Mouse (Mus musculus): Measurements from ENCODE around the gene Inpp4a.

The Inpp4a gene

DNA sequence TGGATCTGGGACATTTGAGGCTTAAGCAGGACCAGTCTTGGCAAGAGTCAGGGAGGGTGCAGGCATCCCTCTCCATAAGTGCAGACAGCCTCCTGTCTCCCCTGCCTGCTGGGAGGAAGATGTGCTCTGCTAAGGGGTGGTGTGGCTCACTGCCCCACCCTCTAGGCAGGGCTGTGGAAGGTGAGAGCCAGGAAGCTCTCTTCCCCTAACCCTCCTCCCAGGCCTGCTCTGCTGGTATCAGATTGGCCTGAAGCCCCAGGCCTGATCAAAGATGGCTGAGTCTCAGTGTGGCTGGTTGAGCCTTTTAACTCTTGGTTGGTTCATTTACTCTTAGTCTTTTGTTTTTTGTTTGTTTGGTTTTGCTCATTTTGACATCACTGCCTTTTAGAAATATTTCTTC lies 110.0 kb downstream of the Inpp4a start:
- no peak for DNase-seq (ENCODE audit: low read depth)

DNA sequence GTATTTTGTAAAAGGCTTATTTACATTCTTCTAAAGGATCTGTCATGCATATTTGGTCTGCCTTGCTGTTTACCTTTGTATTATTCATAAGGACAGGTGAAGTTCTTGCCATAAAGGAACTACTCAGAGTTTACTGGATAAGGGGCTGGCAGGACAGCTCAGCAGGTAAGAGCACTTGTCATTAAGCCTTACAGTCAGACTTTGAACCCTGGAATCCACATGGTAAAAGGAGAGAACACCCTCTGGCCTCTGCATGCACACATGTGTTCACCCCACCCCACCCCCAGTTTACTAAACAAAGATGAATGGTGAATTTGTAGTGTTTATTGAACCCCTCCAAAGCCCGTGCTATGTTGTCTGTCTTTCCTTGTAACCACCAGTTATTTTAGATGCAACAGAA lies 115.7 kb downstream of the Inpp4a start:
- no peak for DNase-seq (ENCODE audit: low read depth)

DNA sequence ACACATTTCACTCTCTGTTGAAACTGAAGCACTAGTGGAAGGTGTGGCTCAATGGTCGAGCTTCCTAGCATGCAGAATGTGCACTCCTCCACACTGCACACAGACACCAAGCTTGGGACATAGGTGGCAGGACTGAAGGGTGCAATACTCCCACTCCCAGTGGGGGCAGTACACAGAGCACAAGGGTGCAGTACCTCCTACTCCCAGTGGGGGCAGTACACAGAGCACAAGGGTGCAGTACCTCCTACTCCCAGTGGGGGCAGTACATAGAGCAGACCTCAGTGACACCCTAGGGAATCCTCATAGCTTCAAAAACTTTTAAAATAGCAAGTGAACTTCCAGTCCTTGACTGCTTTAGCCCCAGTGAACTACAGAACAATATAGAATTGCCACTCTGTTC lies 119.8 kb downstream of the Inpp4a start:
- DNase-seq (ENCODE audit: low read depth): no peak

DNA sequence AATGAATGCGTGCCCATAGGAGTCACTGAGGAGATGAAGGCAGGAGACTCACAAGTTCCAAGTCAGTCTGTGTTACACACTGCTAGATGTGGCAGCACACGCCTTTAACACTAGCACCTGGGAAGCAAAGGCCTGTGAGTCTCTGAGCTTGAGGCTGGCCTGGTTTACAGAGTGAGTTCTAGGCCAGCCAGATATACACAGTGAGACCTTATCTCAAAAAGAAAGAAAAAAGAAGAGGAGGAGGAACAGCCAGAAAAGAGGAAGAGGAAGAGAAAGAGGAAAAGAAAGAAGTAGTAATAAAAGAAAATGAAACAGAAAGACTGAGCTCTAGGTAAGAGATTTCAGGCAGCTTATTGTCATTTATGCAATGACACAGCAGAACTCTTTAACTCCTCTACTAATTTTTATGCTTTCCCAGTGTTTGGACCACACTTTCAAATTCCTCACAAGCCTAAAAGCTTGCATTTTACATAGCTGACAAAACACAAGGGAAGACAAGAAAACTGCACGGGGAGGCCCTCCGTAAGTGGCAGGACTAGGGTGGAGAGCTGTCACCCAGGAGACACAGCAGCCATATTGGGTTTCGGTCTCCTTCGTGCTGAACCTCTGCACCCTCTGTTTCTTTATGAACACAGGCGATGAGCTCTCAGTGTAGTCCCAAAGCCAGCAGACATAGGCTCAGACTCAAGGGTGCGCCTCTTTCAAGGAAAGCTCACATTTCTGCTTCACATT lies 127.6 kb downstream of the Inpp4a start:
- DNase-seq (ENCODE audit: low read depth): no peak

DNA sequence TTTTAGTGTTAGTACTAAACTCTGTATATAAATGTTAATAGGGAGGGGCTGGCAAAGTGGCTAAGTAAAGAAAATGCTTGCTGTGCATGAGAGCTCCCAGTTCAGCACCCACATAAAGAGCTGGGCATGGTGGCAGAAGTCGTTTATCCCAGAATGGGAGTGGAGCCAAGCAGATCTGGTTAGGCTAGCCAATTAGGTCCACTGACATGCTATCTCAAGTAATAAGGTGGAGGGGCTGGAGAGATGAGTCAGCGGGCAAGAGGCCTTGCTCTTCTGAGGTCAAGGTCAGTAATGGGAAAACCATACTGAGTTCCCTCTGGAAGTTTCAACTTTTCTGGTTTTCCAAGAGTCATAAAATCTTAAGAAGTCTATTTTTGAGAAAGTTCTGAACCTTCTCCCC lies 129.2 kb downstream of the Inpp4a start:
- no peak for DNase-seq (ENCODE audit: low read depth)

DNA sequence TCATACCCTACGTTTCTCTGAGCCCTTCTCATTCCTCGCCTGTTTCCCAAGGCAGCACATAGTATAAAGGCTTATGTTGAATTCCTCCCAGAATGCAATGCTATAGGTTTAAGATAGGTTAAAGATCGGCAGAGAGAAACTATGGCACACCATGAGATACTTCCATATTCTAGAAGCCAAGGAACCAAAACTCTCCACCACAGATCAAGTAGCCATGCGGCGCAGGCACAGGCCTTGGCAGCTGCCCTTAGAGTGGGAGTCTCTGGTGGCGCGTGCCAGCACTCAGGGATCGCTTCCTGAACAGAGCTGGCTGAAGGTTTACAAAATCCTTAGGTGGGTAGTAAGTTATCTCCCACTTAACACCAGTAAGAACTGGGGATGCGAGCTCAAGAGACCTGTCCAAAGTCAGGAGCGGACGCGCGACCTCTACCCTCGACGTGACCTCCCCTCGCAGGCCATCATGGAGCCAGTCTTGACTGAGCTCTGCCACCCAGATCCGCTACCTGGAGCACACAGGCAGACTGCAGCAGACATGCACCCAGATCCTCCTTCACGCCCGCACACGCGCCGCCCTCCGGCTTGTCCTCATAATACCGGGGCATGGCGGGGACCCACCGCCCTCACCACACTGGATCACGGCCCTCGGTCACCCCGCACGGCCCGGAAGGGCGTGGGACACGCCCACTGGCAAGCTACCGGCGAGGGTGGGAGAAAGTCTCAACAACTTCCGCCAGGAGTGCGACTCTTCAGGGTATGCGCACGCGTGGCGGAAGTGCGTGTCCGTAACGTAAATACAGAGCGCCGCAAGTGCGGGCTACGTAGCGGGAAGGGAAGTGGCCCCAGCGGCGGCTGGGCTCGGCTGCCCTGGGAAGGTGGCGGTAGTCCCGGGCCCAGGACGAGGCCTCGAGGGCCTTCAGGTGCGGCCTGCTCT lies 130.0 kb downstream of the Inpp4a start, which contains the start of the genes Coa5 and Unc50:
Gene Coa5 (minus strand): TSS at position 738 of the 931 bp plus-strand sequence.
Gene Unc50 (plus strand): TSS at position 774 of the 931 bp plus-strand sequence.
- DNase-seq (ENCODE audit: low read depth): peak; percentile 93

DNA sequence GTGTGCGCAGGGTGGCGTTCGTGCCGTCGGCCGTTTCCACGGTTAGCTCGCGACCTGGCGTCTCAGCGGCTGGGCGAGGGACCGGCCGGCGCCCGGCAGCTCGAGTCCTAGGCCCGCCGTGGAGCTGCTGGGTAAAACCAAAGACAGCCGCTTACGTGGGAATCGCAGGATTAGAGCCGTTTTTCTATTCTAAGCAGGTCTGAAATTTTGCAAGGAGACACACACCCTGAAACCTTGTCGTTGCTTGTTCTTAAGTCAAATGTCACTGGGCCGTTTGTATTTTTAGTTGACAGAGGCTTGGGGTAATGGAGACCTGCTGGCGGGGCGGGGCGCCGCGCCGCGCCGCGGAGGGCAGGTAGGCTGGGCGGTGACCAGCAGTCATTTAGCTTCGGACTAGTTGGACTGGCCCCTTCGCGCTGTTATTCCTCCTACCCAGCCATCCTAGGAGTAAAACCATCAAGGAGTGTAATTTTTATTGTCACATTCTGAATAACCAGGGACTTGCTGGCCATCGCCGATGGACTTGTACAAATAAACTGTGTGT lies 130.7 kb downstream of the Inpp4a start:
- no peak for DNase-seq (ENCODE audit: low read depth)

DNA sequence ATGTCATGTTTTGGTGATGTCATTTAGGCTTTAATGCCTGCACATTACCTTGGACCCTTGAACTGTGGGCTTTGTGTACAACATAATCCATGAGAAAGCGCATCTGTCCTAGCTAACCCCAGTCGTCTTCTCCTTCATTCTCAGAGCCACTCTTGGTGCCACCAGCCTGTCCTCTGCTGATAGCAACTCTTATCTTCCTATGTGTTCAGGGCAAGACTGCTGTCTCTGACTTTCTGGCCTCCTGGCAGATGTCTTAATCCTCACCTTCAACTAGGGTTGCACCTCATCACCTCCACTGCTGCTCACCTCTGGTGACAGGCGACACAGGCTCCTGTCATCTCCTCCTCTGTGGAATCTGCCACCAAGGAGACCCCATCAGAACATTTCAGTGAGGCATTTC lies 136.8 kb downstream of the Inpp4a start:
- no peak for DNase-seq (ENCODE audit: low read depth)

DNA sequence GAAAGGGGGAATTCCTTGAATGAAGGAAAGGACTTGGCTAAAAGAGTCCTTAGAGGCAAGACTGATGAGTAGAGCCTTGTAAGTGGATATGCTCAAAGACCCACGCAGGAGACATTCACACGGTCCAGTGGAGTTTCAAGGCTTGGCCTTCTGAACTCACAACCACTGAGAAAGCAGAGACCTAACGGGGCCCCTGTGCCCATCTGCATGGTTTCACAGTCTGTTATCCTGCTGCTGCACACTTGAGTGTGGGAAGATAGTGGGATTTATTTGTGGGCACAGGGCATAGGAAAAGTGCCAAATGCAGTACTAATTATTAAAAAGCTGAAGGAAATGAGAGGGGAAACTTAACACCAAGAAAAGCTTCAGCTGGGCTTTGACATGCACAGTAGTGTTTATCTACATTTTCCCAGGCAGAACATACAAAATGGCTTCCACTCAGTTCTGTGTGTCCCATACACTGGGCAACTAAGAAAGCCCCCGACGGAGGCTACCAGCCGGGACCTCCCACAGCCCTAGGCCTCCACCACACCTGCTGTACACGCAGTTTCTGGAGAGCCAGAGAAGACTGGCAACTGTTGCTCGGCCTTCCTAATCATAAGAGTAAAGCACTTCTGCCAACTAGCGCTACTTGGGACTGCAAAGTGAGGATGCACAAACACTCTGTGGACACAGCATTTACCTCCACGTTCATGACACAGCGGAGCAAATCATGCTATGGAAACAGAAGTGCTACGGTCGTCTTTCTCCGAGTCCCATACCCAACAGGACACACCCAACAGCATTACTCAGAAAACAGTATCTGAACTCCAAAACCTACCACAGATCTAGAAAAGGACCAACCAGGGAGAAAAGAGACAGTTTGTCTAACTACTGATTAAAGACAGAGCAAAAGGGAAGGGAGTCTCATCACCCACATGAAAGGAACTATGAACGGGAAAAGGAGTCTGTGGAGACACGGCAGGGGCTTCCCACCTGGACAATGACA lies 143.5 kb downstream of the Inpp4a start:
- DNase-seq (ENCODE audit: low read depth): no peak

DNA sequence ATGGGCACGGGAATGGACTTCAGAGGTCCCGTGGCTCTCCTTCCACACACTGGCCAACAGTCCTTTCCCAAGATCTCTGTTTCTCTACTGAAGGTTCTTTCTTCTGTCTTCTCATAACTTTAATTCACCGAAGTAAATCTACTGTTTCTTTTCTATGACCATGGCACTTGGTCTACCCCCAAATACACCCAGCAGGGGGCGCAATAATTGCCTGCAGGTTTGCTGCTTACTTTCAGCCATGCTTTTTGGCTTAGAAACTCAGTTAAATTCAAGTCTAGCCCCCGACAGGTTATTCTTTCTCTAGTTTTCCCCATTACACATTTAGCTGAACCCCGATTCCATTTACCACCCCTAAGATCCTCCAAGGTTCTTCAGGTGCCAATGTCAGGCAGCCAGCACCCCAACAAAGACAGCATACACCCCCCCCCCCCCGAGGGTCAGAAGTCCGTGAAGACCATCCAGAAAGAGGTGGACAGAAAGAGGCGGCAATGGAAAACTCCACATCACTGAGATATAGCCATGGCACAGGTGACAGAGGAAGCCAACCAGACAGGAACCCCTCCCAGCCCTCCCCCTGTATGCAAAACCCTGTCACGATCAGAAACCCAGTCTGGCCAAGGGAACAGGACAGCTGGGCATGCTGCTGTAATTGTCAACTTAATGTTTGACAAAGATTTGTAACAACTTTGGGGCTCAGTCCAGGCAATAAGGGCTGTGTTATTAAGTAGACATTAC lies 148.9 kb downstream of the Inpp4a start:
- peak; percentile 48 for DNase-seq (ENCODE audit: low read depth)

DNA sequence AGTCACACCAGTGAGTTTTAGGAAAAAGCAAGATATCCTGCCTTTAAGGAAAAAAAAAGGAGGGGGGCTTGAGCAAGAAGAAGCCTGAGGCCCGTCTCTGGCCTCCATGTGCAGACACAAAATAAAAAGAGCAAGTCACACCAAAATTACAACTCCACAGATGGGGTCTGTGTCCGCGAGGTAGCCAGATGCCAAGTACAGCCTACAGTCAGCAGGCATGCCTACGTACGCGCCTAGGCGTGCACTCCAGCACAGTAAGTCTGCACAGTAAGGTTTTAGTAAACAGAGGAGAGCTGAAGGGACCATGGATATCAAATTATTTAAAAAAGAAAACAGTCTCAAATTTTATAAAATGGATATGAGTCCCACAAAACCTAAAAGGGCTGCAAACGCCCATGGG lies 151.6 kb downstream of the Inpp4a start:
- no peak for DNase-seq (ENCODE audit: low read depth)

DNA sequence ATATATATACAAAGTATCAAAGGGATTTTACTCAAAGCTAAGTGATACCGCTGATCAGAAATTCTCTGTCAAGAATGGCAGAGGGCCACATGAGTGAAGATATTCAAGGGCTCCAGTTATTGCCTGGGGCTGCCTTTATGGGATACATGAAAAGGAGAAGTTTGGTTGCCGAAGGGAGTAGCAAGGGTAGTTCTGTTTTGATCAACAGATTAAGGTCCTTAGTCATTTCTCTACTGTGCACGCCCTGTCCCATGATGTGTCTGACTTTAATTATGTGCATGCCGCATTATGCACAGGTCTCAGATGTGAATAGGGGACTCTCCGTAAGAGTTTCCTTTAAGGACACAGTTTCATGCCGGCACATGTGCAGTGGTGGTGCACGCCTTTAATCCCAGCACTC lies 157.9 kb downstream of the Inpp4a start:
- no peak for DNase-seq (ENCODE audit: low read depth)
